Mouse (Mus musculus) forebrain, embryonic 15.5 days (tissue): ENCODE measurements at regions not wholly inside any gene's neighbourhood (a gene's known extent, or its start where the extent isn't known, plus 50 kb on each side); places are given as distances from the start of the nearest gene placed in this dataset.

Source experiments
- ATAC-seq: fragments of 200-750 bp; cut with Nextera tagmentation; replicated peaks from 2 replicates; pipeline ENCODE4 v1.8.0; 2017; ENCODE audit warnings: mild to moderate bottlenecking, moderate TSS enrichment, moderate library complexity
- H3K27ac ChIP-seq: fragments of 300-500 bp; sonication (generic); replicated peaks from 2 replicates; pipeline ENCODE4 v1.5.1; 2015; ENCODE audit warnings: mild to moderate bottlenecking, inconsistent platforms
- H3K27me3 ChIP-seq: fragments of 300-500 bp; sonication (generic); 2 replicates; pipeline ENCODE4 v1.6.1; 2015; ENCODE audit warnings: inconsistent platforms
- H3K36me3 ChIP-seq: fragments of 300-500 bp; sonication (generic); 2 replicates; pipeline ENCODE4 v1.6.1; 2015; ENCODE audit warnings: mild to moderate bottlenecking, inconsistent platforms
- H3K4me1 ChIP-seq: fragments of 300-500 bp; sonication (generic); 2 replicates; pipeline ENCODE4 v1.6.1; 2015; ENCODE audit warnings: inconsistent platforms
- H3K4me2 ChIP-seq: fragments of 300-500 bp; sonication (generic); replicated peaks from 2 replicates; pipeline ENCODE4 v1.6.1; 2015; ENCODE audit warnings: mild to moderate bottlenecking, inconsistent platforms
- H3K4me3 ChIP-seq: fragments of 300-500 bp; sonication (generic); 2 replicates; pipeline ENCODE4 v1.5.1; 2015; ENCODE audit warnings: mild to moderate bottlenecking, inconsistent platforms
- H3K9ac ChIP-seq: fragments of 300-500 bp; sonication (generic); replicated peaks from 2 replicates; pipeline ENCODE4 v1.6.1; 2015; ENCODE audit warnings: mild to moderate bottlenecking, inconsistent platforms
- H3K9me3 ChIP-seq: fragments of 300-500 bp; sonication (generic); 2 replicates; pipeline ENCODE4 v1.6.1; 2016; ENCODE audit warnings: inconsistent platforms
- WGBS: fragments of 180-500 bp; shearing (Covaris S2); methylation state at CpG from one replicate; pipeline ENCODE4 v1.1.7; 2015; ENCODE audit warnings: mixed read lengths; 5-methylcytosine and 5-hydroxymethylcytosine counted together

DNA sequence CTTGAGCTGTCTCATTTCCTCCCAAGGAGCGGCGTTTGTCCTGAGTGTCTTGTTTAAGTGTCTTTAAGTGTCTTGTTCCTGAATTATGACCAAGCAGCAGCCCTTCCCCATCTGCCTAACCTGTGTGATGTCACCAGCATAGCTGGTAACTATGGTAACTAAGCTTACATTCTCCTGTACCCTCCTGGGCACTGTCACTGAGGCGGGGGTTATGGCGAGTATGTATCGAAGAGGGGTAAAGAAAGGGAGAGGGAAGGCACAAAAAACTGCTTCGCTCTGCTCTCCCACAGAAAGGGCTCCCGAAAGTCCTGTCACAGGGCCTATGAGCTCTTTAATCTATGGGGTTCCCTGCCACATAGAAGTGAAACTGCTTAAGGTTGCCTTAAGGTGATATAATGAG, 89.6 kb downstream of the Ppp4r2 start:
- ATAC-seq: 0 out of 2 replicates have a peak, but pooled peaks have one; percentile 53
- Histone ChIP-seq H3K4me1 (no peaks in the 10 kb centered on the region), H3K27me3 (no peaks in the 10 kb centered on the region), H3K27ac (no peak overlapping the region), H3K36me3 (no peaks in the 10 kb centered on the region), H3K4me3 (no peak overlapping the region), H3K9ac (no peak overlapping the region), H3K4me2 (no peak overlapping the region), H3K9me3 (no peaks in the 10 kb centered on the region)
- WGBS: 73% methylated on average over 7 of the region's 7 CpGs

DNA sequence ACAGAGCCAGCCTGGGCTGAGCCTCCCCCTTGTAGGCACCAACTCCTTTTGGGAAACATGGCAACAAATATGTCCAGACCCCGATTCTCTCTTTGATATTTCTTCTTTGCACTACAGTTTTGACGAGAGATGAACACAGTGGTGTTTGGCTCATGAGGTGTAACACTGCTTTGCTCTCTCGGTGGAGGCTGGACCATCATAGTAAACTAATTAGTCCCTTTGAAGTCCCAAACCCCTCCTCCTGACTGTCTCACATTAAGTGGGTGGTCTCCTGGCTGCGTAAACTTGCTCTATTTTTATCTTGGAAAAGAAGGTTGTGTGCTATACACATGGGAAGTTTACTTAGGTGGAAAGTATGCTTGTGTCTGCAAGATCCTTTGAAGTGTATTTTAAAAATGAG, 90.3 kb downstream of the Ppp4r2 start:
- H3K4me2 ChIP-seq: no peak overlapping the region
- H3K9ac ChIP-seq: no peak overlapping the region
- 44% methylated on average over 4 of the region's 4 CpGs for WGBS
- no peaks in the 10 kb centered on the region for H3K9me3 ChIP-seq
- no peaks in the 10 kb centered on the region for H3K36me3 ChIP-seq
- ATAC-seq: no peak
- no peak overlapping the region for H3K4me3 ChIP-seq
- H3K27ac ChIP-seq: no peak overlapping the region
- H3K4me1 ChIP-seq: no peaks in the 10 kb centered on the region
- H3K27me3 ChIP-seq: no peaks in the 10 kb centered on the region

DNA sequence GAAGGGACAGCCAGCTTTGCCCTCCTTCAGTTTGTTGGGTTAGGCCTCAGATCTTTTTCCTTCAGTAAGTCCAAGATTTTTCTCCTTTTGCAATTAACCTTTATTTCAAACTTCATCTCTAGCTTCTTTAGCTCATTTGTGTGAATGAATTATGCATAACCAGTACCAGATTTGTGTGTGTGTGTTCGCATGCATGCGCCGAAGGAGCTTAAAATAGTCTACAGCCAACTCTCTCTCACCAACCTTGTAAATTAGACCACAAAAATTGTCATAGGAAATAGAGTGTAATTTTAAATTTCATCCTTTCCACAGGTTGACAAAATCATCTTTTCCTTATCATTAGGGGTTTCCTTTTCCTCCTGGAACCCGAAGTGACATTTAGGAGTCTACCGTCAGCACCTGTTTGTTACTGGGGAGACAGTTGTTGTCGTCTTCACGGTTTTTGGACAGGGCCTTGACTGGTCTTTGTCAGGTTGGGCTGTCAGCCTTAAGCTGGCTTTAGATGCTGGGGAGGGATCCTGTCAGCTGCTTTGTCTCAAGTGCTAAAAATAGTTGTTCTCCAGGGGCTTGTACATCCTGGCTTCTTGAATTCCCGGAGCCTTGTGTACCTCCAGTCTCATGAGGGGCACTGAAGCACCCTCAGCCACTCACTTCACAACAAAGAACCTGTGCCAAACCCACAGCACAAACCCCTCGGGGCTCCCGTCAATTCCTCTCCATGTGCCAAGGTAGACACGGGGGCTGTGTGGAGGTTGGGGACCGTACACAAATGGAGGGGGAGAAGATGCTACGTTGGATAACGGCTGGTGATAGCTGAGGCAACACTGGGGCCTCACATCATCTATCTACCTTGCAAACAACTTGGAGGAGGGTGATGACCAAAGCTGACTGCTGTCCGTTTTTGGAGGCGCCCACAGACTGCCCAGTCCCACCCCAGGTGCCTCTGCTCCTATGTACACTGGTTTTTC, 95.7 kb downstream of the Ppp4r2 start:
- WGBS: 70% methylated on average over 16 of the region's 16 CpGs
- H3K9ac ChIP-seq: no peak overlapping the region
- peaks cover 5% of the 10 kb centered on the region; the same call in 1 of the 2 replicates for H3K4me1 ChIP-seq
- no peaks in the 10 kb centered on the region for H3K27me3 ChIP-seq
- no peak overlapping the region for H3K27ac ChIP-seq
- H3K9me3 ChIP-seq: no peaks in the 10 kb centered on the region
- no peak overlapping the region for H3K4me3 ChIP-seq
- peak; percentile 55; the same call in 1 of the 2 replicates for ATAC-seq
- no peaks in the 10 kb centered on the region for H3K36me3 ChIP-seq
- H3K4me2 ChIP-seq: no peak overlapping the region

DNA sequence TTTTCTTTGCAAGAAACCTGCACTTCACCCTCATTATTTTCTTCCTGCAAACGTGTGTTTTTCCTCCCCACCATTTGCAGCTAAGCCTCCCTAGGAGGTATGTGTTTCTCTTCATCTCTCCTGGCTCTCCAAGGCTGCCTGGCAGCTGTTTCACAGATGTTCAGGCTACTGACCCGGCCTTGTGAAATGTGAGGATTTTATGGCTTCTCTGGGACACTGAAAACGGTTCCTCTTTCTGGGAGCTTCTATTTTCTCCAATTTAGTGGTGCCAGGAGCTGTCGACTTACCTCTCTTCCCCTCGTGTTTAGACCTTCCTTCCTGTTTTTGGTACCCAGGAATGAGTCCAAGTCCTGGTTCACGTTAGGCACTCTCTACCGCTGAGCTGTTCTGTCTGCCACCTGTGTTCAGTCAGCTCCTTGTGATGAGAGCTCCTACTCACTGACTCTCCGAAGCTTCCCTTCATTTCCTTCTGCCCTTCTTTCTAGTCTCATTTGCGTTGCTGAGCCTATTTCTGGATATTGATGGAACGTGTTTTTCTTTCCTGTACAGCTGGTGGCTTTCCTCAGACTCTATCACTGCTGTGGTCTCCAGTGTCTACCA, 96.4 kb downstream of the Ppp4r2 start:
- no peak for ATAC-seq
- no peak overlapping the region for H3K27ac ChIP-seq

DNA sequence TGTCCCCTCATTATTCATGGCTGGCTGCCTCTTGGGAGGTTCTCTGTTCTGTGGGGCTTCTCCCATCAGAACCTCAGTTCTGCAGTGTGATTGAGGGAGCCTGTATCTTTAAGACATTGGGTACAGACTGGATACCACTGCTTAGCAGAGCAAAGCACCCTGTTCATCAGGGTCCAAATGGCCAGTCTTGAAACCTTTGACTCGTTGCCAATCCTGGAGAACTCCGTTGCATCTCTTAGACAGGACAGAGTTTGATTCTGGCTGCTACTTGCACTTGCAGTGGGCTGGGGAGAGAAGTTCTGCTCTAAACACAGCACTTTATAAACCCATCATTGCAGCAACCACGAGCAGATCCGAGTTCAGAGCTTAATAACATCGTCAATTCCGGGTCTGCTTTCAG, 97.3 kb downstream of the Ppp4r2 start:
- Histone ChIP-seq H3K4me3 (no peak overlapping the region), H3K9ac (no peak overlapping the region), H3K9me3 (no peaks in the 10 kb centered on the region), H3K27me3 (no peaks in the 10 kb centered on the region), H3K27ac (no peak overlapping the region), H3K4me1 (peaks cover 5% of the 10 kb centered on the region; the same call in 1 of the 2 replicates), H3K4me2 (no peak overlapping the region), H3K36me3 (no peaks in the 10 kb centered on the region)
- 83% methylated on average over 6 of the region's 6 CpGs for WGBS
- no peak for ATAC-seq

More for the DNA sequence above, 96.4 kb downstream of the Ppp4r2 start:
- WGBS: 68% methylated on average over 10 of the region's 10 CpGs
- Histone ChIP-seq H3K36me3 (no peaks in the 10 kb centered on the region), H3K4me3 (no peak overlapping the region), H3K9me3 (no peaks in the 10 kb centered on the region), H3K4me2 (no peak overlapping the region), H3K9ac (no peak overlapping the region), H3K4me1 (peaks cover 5% of the 10 kb centered on the region; the same call in 1 of the 2 replicates), H3K27me3 (no peaks in the 10 kb centered on the region)

DNA sequence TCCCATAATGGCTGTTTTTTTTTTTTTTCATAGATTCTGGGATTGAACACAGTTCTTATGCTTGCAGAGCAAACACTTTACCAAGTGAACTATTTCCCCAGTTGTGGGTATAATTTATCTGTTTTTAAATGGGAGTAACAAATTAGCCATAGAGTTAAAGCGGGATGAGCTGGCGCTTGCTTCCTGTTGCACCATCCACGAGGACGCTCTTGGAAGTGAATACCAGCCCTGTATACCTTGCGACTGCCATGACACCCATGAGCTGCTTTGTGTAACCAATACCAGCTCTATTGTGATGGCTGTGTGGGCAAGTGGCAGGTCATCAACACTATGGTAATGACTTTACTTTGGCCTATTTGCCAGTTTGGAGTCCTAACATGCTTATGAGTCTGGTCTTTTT, 101.0 kb downstream of the Ppp4r2 start:
- no peaks in the 10 kb centered on the region for H3K9me3 ChIP-seq
- no peaks in the 10 kb centered on the region for H3K27me3 ChIP-seq
- H3K36me3 ChIP-seq: no peaks in the 10 kb centered on the region
- ATAC-seq: no peak
- WGBS: 92% methylated on average over 5 of the region's 5 CpGs
- no peak overlapping the region for H3K4me2 ChIP-seq
- peaks cover 4% of the 10 kb centered on the region; the same call in 1 of the 2 replicates for H3K4me1 ChIP-seq
- H3K27ac ChIP-seq: no peak overlapping the region
- no peak overlapping the region for H3K4me3 ChIP-seq
- H3K9ac ChIP-seq: no peak overlapping the region

DNA sequence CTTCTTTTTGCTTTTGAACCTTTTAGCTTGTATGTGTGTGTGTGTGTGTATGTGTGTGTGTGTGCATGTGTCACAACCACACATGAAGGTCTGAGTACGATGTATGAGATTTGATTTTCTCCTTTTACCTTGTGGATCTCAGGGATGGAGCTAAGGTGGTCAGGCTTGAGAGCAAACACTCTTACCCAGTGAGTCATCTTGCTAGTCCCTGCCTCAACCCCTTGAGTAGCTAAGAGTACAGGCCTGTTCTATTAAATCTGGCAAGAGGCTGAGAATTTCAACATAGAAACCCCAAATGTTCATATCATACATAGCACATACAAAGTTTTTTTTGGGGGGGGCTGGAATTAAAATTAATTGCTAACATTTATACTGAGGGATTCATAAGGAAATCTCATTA, 104.4 kb downstream of the Ppp4r2 start:
- no peaks in the 10 kb centered on the region for H3K36me3 ChIP-seq
- no peak overlapping the region for H3K9ac ChIP-seq
- H3K4me3 ChIP-seq: no peak overlapping the region
- no peaks in the 10 kb centered on the region for H3K9me3 ChIP-seq
- H3K4me2 ChIP-seq: no peak overlapping the region
- no peaks in the 10 kb centered on the region for H3K4me1 ChIP-seq
- H3K27me3 ChIP-seq: no peaks in the 10 kb centered on the region
- no peak overlapping the region for H3K27ac ChIP-seq
- WGBS: 97% methylated on average over 1 of the region's 1 CpGs
- ATAC-seq: no peak

DNA sequence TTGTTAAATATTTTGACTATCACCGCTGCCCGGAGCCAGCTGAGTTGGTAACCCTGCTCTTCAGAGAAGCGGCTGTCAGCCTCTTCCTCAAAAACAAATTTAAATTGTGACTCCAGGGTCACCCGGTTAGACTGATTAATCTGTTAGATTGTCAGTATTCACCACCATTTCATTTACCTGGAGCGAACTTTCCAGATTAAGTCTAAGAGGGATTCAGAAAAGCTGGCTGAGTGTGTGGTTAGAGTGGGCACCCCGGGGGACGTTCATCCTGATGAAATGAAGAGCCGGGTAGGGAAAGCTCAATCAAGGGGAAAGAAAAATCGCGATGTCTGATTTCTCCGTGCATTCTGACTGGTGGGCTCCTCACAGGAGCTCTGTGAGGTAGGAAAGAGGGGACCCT, 105.0 kb downstream of the Ppp4r2 start:
- ATAC-seq: no peak
- WGBS: 71% methylated on average over 11 of the region's 11 CpGs
- Histone ChIP-seq H3K9me3 (no peaks in the 10 kb centered on the region), H3K27ac (no peak overlapping the region), H3K27me3 (no peaks in the 10 kb centered on the region), H3K4me2 (no peak overlapping the region), H3K36me3 (no peaks in the 10 kb centered on the region), H3K9ac (no peak overlapping the region), H3K4me1 (no peaks in the 10 kb centered on the region), H3K4me3 (no peak overlapping the region)

DNA sequence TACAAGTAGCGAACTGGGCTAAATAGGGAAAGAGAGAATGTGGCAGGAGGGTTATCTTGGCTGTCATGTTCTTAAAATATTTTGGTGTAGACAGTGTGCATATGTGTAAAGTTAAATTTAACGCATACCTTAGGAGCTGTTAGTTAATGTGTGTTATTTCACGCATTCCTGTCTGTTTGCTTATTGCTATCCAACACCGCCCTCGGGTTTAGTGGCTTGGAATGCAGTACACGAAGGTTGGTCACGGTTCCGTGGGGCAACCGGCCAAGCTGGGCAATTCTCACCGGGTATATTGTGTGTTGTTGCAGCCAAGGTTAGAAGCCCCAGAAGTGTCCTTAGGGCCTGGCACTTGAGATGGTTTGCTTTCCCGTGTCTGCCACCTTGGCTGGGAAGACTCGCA, 105.6 kb downstream of the Ppp4r2 start:
- Histone ChIP-seq H3K36me3 (no peaks in the 10 kb centered on the region), H3K4me1 (no peaks in the 10 kb centered on the region), H3K9ac (no peak overlapping the region), H3K27ac (no peak overlapping the region), H3K9me3 (no peaks in the 10 kb centered on the region), H3K27me3 (no peaks in the 10 kb centered on the region), H3K4me3 (no peak overlapping the region), H3K4me2 (no peak overlapping the region)
- 75% methylated on average over 12 of the region's 12 CpGs for WGBS
- no peak for ATAC-seq

DNA sequence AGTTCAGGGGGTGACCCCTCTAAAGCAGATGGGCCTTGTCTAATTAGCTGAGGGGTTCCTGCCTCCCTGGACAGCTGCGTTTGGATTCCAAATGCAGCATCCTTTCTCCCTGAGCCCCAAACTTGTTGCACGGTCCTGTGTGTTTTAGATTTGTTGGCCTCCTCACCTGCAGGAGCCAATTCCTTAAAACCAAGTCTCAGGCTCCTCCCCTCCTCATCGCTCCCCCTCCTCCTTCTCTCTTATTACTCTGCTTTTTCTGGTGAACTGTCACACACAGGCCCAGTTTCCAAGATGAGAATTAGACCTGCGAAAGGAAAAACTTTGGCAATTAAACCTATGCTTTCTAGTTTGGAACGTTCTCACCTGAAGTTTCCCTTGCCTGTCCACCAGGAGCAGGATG, 106.3 kb downstream of the Ppp4r2 start:
- Histone ChIP-seq H3K27me3 (no peaks in the 10 kb centered on the region), H3K36me3 (no peaks in the 10 kb centered on the region), H3K4me1 (no peaks in the 10 kb centered on the region), H3K27ac (no peak overlapping the region), H3K9ac (no peak overlapping the region), H3K9me3 (no peaks in the 10 kb centered on the region), H3K4me2 (no peak overlapping the region), H3K4me3 (no peak overlapping the region)
- WGBS: 79% methylated on average over 5 of the region's 5 CpGs
- no peak for ATAC-seq

DNA sequence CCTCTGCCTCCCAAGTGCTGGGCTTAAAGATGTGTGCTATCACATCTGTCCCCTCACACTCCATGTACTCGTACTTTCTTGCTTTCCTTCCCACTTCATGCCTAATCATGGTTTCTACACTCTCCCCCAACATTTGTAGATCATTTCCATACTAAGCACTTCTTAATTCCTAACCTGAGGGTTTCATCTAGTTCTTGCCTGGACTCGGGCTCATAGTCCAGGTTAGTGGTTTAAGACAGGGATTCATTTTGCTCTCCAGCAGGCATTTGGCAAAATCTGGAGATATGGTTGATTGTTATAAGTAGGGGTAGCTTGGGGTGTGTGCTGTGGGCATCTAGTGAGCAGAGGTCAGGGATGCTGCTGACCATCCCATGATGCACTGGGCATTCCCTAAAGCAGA, 108.3 kb downstream of the Ppp4r2 start:
- Histone ChIP-seq H3K9me3 (no peaks in the 10 kb centered on the region), H3K4me1 (no peaks in the 10 kb centered on the region), H3K36me3 (no peaks in the 10 kb centered on the region), H3K9ac (no peak overlapping the region), H3K27ac (no peak overlapping the region), H3K4me2 (no peak overlapping the region), H3K4me3 (no peak overlapping the region), H3K27me3 (no peaks in the 10 kb centered on the region)
- 78% methylated on average over 2 of the region's 2 CpGs for WGBS
- ATAC-seq: no peak

DNA sequence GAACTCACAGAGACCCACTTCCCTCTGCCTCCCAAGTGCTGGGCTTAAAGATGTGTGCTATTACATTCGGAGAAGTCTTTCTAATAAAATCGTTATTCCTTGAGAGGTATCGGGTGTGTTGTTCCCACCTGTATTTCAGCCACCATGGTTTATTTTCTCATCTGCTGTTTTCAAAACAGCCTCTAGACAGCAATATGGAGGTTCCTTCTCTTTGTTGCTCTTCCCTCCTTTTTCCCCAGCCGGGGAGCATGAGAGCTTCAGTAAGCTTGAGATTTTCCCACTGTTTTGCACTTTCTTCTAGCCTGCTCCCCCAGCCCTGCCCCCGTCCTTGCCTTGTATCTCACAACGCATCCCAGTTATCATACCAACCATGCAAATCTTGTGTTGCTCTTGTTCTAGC, 109.5 kb downstream of the Ppp4r2 start:
- H3K4me2 ChIP-seq: no peak overlapping the region
- WGBS: 88% methylated on average over 6 of the region's 6 CpGs

More for the DNA sequence above, 109.5 kb downstream of the Ppp4r2 start:
- no peak for ATAC-seq
- Histone ChIP-seq H3K4me1 (no peaks in the 10 kb centered on the region), H3K4me3 (no peak overlapping the region), H3K9ac (no peak overlapping the region), H3K36me3 (no peaks in the 10 kb centered on the region), H3K27ac (no peak overlapping the region), H3K9me3 (no peaks in the 10 kb centered on the region), H3K27me3 (no peaks in the 10 kb centered on the region)
